Mouse (Mus musculus) embryonic fibroblast, embryonic 13.5 days (primary cell): Measurements from ENCODE around the gene Poc1a.

Source experiments
- CTCF ChIP-seq: IDR thresholded peaks from 2 replicates; pipeline ENCODE4 v1.5.1; 2011; ENCODE audit warnings: mild to moderate bottlenecking, control low read depth, low read length, moderate library complexity, borderline replicate concordance; ENCODE audit not compliant: insufficient read depth
- POLR2A ChIP-seq: IDR thresholded peaks from 2 replicates; pipeline ENCODE4 v1.6.1; 2011; ENCODE audit warnings: low read depth, mild to moderate bottlenecking, control low read depth, low read length, moderate library complexity

- no peak for TF ChIP-seq CTCF
- no peak for TF ChIP-seq POLR2A
Measured at GRCm38 (mm10) chr9:106308151-106308550, 27.3 kb downstream of the Poc1a start.
